Mouse (Mus musculus) heart, postnatal 0 days (tissue): Measurements from ENCODE around the gene Wwp2.

Experiments used
- CTCF ChIP-seq: IDR thresholded peaks from 2 replicates; pipeline ENCODE4 v1.5.1; 2016; ENCODE audit warnings: antibody characterized with exemption, control low read depth, low read depth
- EP300 ChIP-seq: IDR thresholded peaks from 2 replicates; pipeline ENCODE4 v1.6.1; 2016; ENCODE audit warnings: antibody characterized with exemption, low read depth

GRCm38 (mm10) chr8:107521788-107522554 lies 85.8 kb downstream of the Wwp2 start:
- TF ChIP-seq CTCF (no peak), EP300 (no peak)
